Mouse (Mus musculus): ENCODE data around the gene Itga2.

DNA sequence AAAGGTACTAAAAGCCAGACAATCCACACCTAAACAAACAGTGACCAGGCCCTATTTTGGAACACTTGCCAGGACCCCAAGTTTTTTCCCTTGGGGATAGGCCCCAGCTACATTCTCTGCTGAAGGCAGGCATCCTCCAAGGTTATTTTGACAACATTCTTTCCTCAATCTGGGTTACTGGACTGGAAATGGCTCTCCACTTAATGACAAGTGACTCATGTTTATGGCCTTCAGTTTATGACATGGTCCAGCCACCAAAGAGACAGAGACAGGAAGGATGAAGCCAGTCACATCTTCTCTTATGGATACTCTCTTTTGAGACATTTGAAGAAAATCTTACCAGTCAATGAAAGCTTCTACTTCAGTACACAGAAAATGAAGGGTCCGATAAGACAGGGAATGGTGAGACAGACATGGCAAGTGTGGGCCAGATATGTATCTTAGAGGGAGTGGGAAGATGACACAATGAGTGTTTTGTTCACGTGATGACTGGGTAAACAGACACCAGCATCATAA lies 55.8 kb downstream of the Itga2 start:
- TF ChIP-seq GATA1 (IDR thresholded peaks at IDR 0.05; ENCODE audit: low read length), result no peak
- TF ChIP-seq TAL1 (IDR thresholded peaks at IDR 0.05; ENCODE audit: low read length), result no peak
